ENCODE assay signal across 22 mouse cellular contexts in the genomic region with DNA sequence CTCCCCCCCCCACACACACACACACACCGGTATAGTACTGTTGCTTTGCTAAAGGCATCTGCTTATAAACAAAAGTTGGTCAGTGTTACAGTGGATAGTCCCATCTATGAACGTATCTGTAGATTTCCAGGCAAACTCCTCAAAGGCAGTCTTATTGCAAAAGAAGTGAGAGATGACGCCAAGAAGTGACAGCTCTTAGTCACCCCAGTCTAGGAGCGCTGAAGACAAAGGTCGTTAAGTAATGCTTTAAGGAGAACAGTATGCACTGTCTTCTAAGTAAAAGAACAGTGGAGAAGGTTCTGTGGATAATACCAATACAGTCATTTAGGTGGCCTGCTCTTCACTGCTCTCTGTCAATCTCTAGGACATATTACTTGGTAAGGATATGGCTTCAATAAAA. TPM values are rescaled to one million over a fixed set of nuclear protein-coding genes. Genes with fewer than 3 reads are reported as not detected.
"Had no signal": no experiment of that assay in that cellular context is flagged by ENCODE, and none has a peak within 500 bp of the region (broad histone marks: within the 10 kb centered on the region; RNA-seq: fewer than 3 reads in every experiment).

No protein-coding gene starts in this region.

- H3K9me3 ChIP-seq: liver, embryonic 15.5 days; lung, embryonic 15.5 days; megakaryocyte, embryonic 14.5 days; midbrain, embryonic 12.5 days; neural tube, embryonic 13.5 days; neural tube, embryonic 15.5 days had no signal

- H3K9ac ChIP-seq: liver, embryonic 15.5 days; liver, postnatal 0 days; lung, embryonic 15.5 days; midbrain, embryonic 12.5 days; neural tube, embryonic 13.5 days; neural tube, embryonic 15.5 days had no signal

- H3K27ac ChIP-seq: liver, embryonic 15.5 days; lung, embryonic 15.5 days; macrophage; midbrain, embryonic 12.5 days; neural tube, embryonic 13.5 days; neural tube, embryonic 15.5 days had no signal

- ATAC-seq: liver, postnatal 0 days; midbrain, embryonic 16.5 days had no signal

- H3K27me3 ChIP-seq: liver, embryonic 15.5 days; lung, embryonic 15.5 days; megakaryocyte, embryonic 14.5 days; midbrain, embryonic 12.5 days; neural tube, embryonic 13.5 days; neural tube, embryonic 15.5 days had no signal

- H3K4me3 ChIP-seq: liver, embryonic 15.5 days; lung, embryonic 15.5 days; megakaryocyte, embryonic 14.5 days; midbrain, embryonic 12.5 days; myocyte; neural tube, embryonic 13.5 days; neural tube, embryonic 15.5 days had no signal

- H3K4me1 ChIP-seq: midbrain, embryonic 12.5 days; neural tube, embryonic 13.5 days; neural tube, embryonic 15.5 days had no signal

- H3K4me2 ChIP-seq: liver, embryonic 15.5 days; lung, embryonic 15.5 days; midbrain, embryonic 12.5 days; neural tube, embryonic 13.5 days; neural tube, embryonic 15.5 days had no signal

- H3K36me3 ChIP-seq: neural tube, embryonic 13.5 days; neural tube, embryonic 15.5 days had no signal

- DNase-seq: liver, postnatal 0 days; lung, adult 2 months; lung, postnatal 10 days; midbrain, embryonic 14.5 days; retina, postnatal 1 day; right cerebral cortex, adult 18-20 months; right cerebral cortex, postnatal 25 days; right cerebral cortex, postnatal 4 days; spleen, adult 18-20 months; thymus, adult 18-20 months; thymus, postnatal 25 days; thymus, postnatal 4 days had no signal

RNA-seq across cellular contexts. Expression of a gene that starts 24.4 kb away (rescaled TPM):
- polyA plus RNA-seq: macrophage; myocyte; small intestine, adult 2 months had no signal
